Mouse (Mus musculus) cerebellum, adult 2 months (tissue): ENCODE measurements around the gene Etfb.

Source experiments
- CTCF ChIP-seq: fragments of 200-500 bp; IDR thresholded peaks from 2 replicates; pipeline ENCODE4 v1.5.1; 2011; ENCODE audit warnings: low read depth, mild to moderate bottlenecking, control low read depth, low read length, moderate library complexity, borderline replicate concordance; ENCODE audit not compliant: insufficient read depth
- POLR2A ChIP-seq: fragments of 200-500 bp; IDR thresholded peaks from 2 replicates; pipeline ENCODE4 v1.6.1; 2011; ENCODE audit warnings: low read length, control low read depth, borderline replicate concordance; ENCODE audit not compliant: insufficient read depth

DNA sequence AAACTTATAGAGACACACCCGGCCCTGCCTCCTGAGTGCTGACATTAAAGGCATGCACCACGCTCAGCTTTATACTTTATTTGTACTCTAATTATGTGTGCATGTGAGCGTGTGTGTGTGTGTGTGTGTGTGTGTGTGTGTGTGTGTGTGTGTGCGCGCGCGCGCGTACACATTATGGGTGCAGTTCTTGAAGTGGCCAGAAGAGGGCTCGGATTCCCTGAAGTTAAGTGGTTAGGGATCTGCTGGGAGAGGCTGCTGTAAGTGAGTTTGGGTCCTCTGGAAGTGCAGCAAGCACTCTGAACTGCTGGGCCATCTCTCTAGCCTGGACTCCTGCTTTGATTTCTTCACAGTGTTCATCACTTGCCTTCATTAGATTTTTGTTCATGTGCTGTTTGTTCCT, 26.6 kb upstream of the Etfb start:
- TF ChIP-seq CTCF (no peak), POLR2A (no peak)
